ENCODE assay signal across 7 mouse cellular contexts in the genomic region with DNA sequence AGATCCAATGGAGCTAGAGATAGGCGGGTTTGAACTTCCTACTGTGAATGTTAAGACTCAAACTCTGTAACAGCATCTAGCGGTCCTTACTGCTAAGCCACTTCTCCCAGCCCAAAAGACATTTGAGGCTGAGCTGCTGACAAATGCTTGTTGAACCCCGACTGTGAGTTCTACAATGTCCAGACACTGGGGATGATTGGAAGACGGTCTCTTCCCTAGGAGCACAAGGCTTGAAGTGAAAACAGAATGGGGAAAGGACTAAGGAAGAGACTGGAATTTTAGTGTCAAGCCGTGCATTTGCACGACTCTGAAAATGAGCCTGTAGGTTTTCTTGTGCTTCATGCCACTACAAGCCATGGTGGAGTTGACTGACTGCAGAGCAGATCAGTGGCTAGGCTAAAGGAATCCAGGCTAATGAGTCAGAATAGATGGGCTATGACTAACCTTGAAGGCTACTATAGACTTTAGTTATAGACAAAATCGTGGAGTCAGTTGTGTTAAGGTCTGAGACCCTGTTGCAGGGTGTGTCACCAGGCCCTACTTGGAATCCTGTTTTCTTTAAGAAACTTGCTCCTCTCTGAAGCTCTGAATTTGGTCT. TPM values are rescaled to one million over a fixed set of nuclear protein-coding genes. Genes with fewer than 3 reads are reported as not detected.
DNase-seq lines count a peak whose midpoint lies in the region; ATAC-seq lines count a peak whose summit lies in the region.

No protein-coding gene starts in this region.

- intact Hi-C loops in left cerebral cortex, postnatal 10 days (cut with DNase I), result loop anchor here (5.0 kb wide), 1 partner anchor 265 kb away; no protein-coding TSS in a partner anchor

- 59% methylated on average over 7 of the region's 7 CpGs for WGBS in lung, embryonic 16.5 days
- WGBS in forebrain, embryonic 11.5 days, result 61% methylated on average over 7 of the region's 7 CpGs
- 61% methylated on average over 7 of the region's 7 CpGs for WGBS in limb, embryonic 12.5 days
- whole genome bisulfite sequencing in stomach, embryonic 16.5 days, result 61% methylated on average over 7 of the region's 7 CpGs

- peak overlapping the region; percentile 87 for H3K9ac ChIP-seq in lung, embryonic 16.5 days (ENCODE audit: low read length)
- peak overlapping the region; percentile 81; the same call in 1 of the 2 replicates for H3K9ac ChIP-seq in forebrain, embryonic 11.5 days (ENCODE audit: low read length)
- H3K9ac ChIP-seq in limb, embryonic 12.5 days (replicated peaks), result no peak overlapping the region
- H3K9ac ChIP-seq in stomach, embryonic 16.5 days (ENCODE audit: low read length), result peak overlapping the region; percentile 63

- no peaks in the 10 kb centered on the region for H3K9me3 ChIP-seq in lung, embryonic 16.5 days (ENCODE audit: control insufficient read depth, low read length)
- no peaks in the 10 kb centered on the region for H3K9me3 ChIP-seq in forebrain, embryonic 11.5 days (ENCODE audit: control insufficient read depth, low read length)
- no peaks in the 10 kb centered on the region for H3K9me3 ChIP-seq in limb, embryonic 12.5 days
- H3K9me3 ChIP-seq in stomach, embryonic 16.5 days (replicated peaks; ENCODE audit: control insufficient read depth, low read length), result no peaks in the 10 kb centered on the region

- H3K4me2 ChIP-seq in lung, embryonic 16.5 days (ENCODE audit: low read depth, low read length), result peak overlapping the region; percentile 75
- peak overlapping the region; percentile 69; the same call in 1 of the 2 replicates for H3K4me2 ChIP-seq in forebrain, embryonic 11.5 days (ENCODE audit: low read depth, low read length, severe bottlenecking)
- H3K4me2 ChIP-seq in limb, embryonic 12.5 days, result peak overlapping the region; percentile 79
- H3K4me2 ChIP-seq in stomach, embryonic 16.5 days (ENCODE audit: low read depth, low read length), result peak overlapping the region; percentile 58

- ATAC-seq in lung, embryonic 16.5 days (ENCODE audit: low read depth), result no peak
- no peak for ATAC-seq in forebrain, embryonic 11.5 days (replicated peaks; ENCODE audit: low FRiP score)
- ATAC-seq in limb, embryonic 12.5 days (ENCODE audit: insufficient number of reproducible peaks, insufficient read depth, low FRiP score, low TSS enrichment, low read depth), result no peak
- no peak for ATAC-seq in stomach, embryonic 16.5 days (ENCODE audit: insufficient read depth, low FRiP score)

- H3K36me3 ChIP-seq in lung, embryonic 16.5 days (ENCODE audit: control insufficient read depth, insufficient read depth, low read length), result peaks cover 3% of the 10 kb centered on the region
- H3K36me3 ChIP-seq in forebrain, embryonic 11.5 days (ENCODE audit: control insufficient read depth, insufficient read depth, low read length), result no peaks in the 10 kb centered on the region; the same call in 1 of the 2 replicates
- H3K36me3 ChIP-seq in limb, embryonic 12.5 days, result peaks cover 28% of the 10 kb centered on the region
- no peaks in the 10 kb centered on the region for H3K36me3 ChIP-seq in stomach, embryonic 16.5 days (ENCODE audit: control insufficient read depth, insufficient read depth, low read length)

- H3K27ac ChIP-seq in lung, embryonic 16.5 days (ENCODE audit: low read length), result no peak overlapping the region
- H3K27ac ChIP-seq in forebrain, embryonic 11.5 days (ENCODE audit: low read depth, low read length), result no peak overlapping the region
- H3K27ac ChIP-seq in limb, embryonic 12.5 days, result no peak overlapping the region
- H3K27ac ChIP-seq in stomach, embryonic 16.5 days (ENCODE audit: low read length), result no peak overlapping the region

- H3K4me1 ChIP-seq in lung, embryonic 16.5 days (replicated peaks; ENCODE audit: control insufficient read depth, insufficient read depth, low read length), result no peaks in the 10 kb centered on the region; the same call in 1 of the 2 replicates
- peaks cover 2% of the 10 kb centered on the region; the same call in 1 of the 2 replicates for H3K4me1 ChIP-seq in forebrain, embryonic 11.5 days (replicated peaks; ENCODE audit: control insufficient read depth, insufficient read depth, low read length)
- H3K4me1 ChIP-seq in limb, embryonic 12.5 days (replicated peaks), result peaks cover 14% of the 10 kb centered on the region
- peaks cover 9% of the 10 kb centered on the region; the same call in 1 of the 2 replicates for H3K4me1 ChIP-seq in stomach, embryonic 16.5 days (ENCODE audit: control insufficient read depth, insufficient read depth, low read length)

- no peaks in the 10 kb centered on the region for H3K27me3 ChIP-seq in lung, embryonic 16.5 days (ENCODE audit: control insufficient read depth, insufficient read depth, low read depth, low read length)
- H3K27me3 ChIP-seq in forebrain, embryonic 11.5 days (ENCODE audit: control insufficient read depth, insufficient read depth, low read length), result no peaks in the 10 kb centered on the region
- H3K27me3 ChIP-seq in limb, embryonic 12.5 days, result no peaks in the 10 kb centered on the region
- no peaks in the 10 kb centered on the region for H3K27me3 ChIP-seq in stomach, embryonic 16.5 days (ENCODE audit: control insufficient read depth, insufficient read depth, low read length)

- peak overlapping the region; percentile 89 for H3K4me3 ChIP-seq in lung, embryonic 16.5 days (ENCODE audit: low read length)
- peak overlapping the region; percentile 92 for H3K4me3 ChIP-seq in forebrain, embryonic 11.5 days (ENCODE audit: low read depth, low read length)
- peak overlapping the region; percentile 95 for H3K4me3 ChIP-seq in limb, embryonic 12.5 days (replicated peaks)
- H3K4me3 ChIP-seq in stomach, embryonic 16.5 days (replicated peaks; ENCODE audit: low read length), result peak overlapping the region; percentile 79

- DNase-seq in lung, postnatal 36 days, result no peak
- no peak for DNase-seq in forebrain, embryonic 11.5 days (ENCODE audit: low spot score)
- no peak for DNase-seq in kidney, postnatal 10 days
- DNase-seq in left cerebral cortex, postnatal 10 days (ENCODE audit: extremely low spot score in 1 of 2, low spot score in 2 of 2), result no peak

RNA-seq across cellular contexts. Expression of gene Znhit3, which starts 0.6 kb away (rescaled TPM):
- 53.3 and 55.6 TPM in 2 replicates for polyA plus RNA-seq in lung, embryonic 16.5 days (2015; fragmentation: Nextera tagmentation; extraction: Ambion mirVana)
- polyA plus RNA-seq in forebrain, embryonic 11.5 days (2014; fragmentation: Nextera tagmentation; extraction: Ambion mirVana), result 70.0 and 78.2 TPM in 2 replicates
- polyA plus RNA-seq in limb, embryonic 12.5 days (2016; fragmentation: Nextera tagmentation; extraction: Ambion mirVana), result 65.6 and 66.5 TPM in 2 replicates
- polyA plus RNA-seq in stomach, embryonic 16.5 days (2015; fragmentation: Nextera tagmentation; extraction: Ambion mirVana), result 46.8 and 48.3 TPM in 2 replicates
- total RNA-seq in left cerebral cortex, postnatal 10 days (2021), result 10 to 100 TPM; 28.1 to 31.9 TPM

RNA-seq across cellular contexts. Expression of gene Pigw, which starts 36.7 kb away (rescaled TPM):
- polyA plus RNA-seq in lung, embryonic 16.5 days (2015; fragmentation: Nextera tagmentation; extraction: Ambion mirVana), result 2.3 and 2.8 TPM in 2 replicates
- 3.7 and 3.9 TPM in 2 replicates for polyA plus RNA-seq in forebrain, embryonic 11.5 days (2014; fragmentation: Nextera tagmentation; extraction: Ambion mirVana)
- 2.0 and 2.4 TPM in 2 replicates for polyA plus RNA-seq in limb, embryonic 12.5 days (2016; fragmentation: Nextera tagmentation; extraction: Ambion mirVana)
- 2.5 and 3.1 TPM in 2 replicates for polyA plus RNA-seq in stomach, embryonic 16.5 days (2015; fragmentation: Nextera tagmentation; extraction: Ambion mirVana)
- total RNA-seq in left cerebral cortex, postnatal 10 days (2021), result 1 to 10 TPM; 7.8 to 8.5 TPM

RNA-seq across cellular contexts. Expression of gene Myo19, which starts 36.9 kb away (rescaled TPM):
- 7.4 and 8.4 TPM in 2 replicates for polyA plus RNA-seq in lung, embryonic 16.5 days (2015; fragmentation: Nextera tagmentation; extraction: Ambion mirVana)
- 11.8 and 13.6 TPM in 2 replicates for polyA plus RNA-seq in forebrain, embryonic 11.5 days (2014; fragmentation: Nextera tagmentation; extraction: Ambion mirVana)
- 9.3 and 12.2 TPM in 2 replicates for polyA plus RNA-seq in limb, embryonic 12.5 days (2016; fragmentation: Nextera tagmentation; extraction: Ambion mirVana)
- polyA plus RNA-seq in stomach, embryonic 16.5 days (2015; fragmentation: Nextera tagmentation; extraction: Ambion mirVana), result 7.7 and 8.0 TPM in 2 replicates
- 10 to 100 TPM; 11.8 to 13.8 TPM for total RNA-seq in left cerebral cortex, postnatal 10 days (2021)

RNA-seq across cellular contexts. Expression of gene Car4, which starts 40.8 kb away (rescaled TPM):
- 0.70 and 0.98 TPM in 2 replicates for polyA plus RNA-seq in lung, embryonic 16.5 days (2015; fragmentation: Nextera tagmentation; extraction: Ambion mirVana)
- polyA plus RNA-seq in forebrain, embryonic 11.5 days (2014; fragmentation: Nextera tagmentation; extraction: Ambion mirVana), result 1.3 and 1.4 TPM in 2 replicates
- 0.33 TPM in 1 of 2 replicates, not detected in the other for polyA plus RNA-seq in limb, embryonic 12.5 days (2016; fragmentation: Nextera tagmentation; extraction: Ambion mirVana)
- polyA plus RNA-seq in stomach, embryonic 16.5 days (2015; fragmentation: Nextera tagmentation; extraction: Ambion mirVana), result 0.35 and 0.49 TPM in 2 replicates
- total RNA-seq in left cerebral cortex, postnatal 10 days (2021), result 10 to 100 TPM; 44.2 to 49.6 TPM

RNA-seq across cellular contexts. Expression of gene Ggnbp2, which starts 46.2 kb away (rescaled TPM):
- 55.3 and 60.6 TPM in 2 replicates for polyA plus RNA-seq in lung, embryonic 16.5 days (2015; fragmentation: Nextera tagmentation; extraction: Ambion mirVana)
- polyA plus RNA-seq in forebrain, embryonic 11.5 days (2014; fragmentation: Nextera tagmentation; extraction: Ambion mirVana), result 68.3 and 68.7 TPM in 2 replicates
- 69.5 and 72.6 TPM in 2 replicates for polyA plus RNA-seq in limb, embryonic 12.5 days (2016; fragmentation: Nextera tagmentation; extraction: Ambion mirVana)
- 52.2 and 60.3 TPM in 2 replicates for polyA plus RNA-seq in stomach, embryonic 16.5 days (2015; fragmentation: Nextera tagmentation; extraction: Ambion mirVana)
- 10 to 100 TPM; 89.1 to 90.3 TPM for total RNA-seq in left cerebral cortex, postnatal 10 days (2021)
